Mouse (Mus musculus): ENCODE results near the gene Leng8.
A peak's percentile ranks its signal among the peaks of the same experiment; 100 is the strongest.
"Not testable (repeated sequence)": the region's sequence is repeated elsewhere in the genome, so short reads cannot be mapped to it uniquely, and the experiment has no call there.

Leng8 gene

GRCm38 (mm10) chr7:4146241-4147180 lies 9.7 kb downstream of the Leng8 start:
- no peak for DNase-seq (ENCODE audit: low spot score in 2 of 2)

GRCm38 (mm10) chr7:4147371-4147770 lies 10.5 kb downstream of the Leng8 start:
- DNase-seq (ENCODE audit: low spot score in 2 of 2) = no peak

GRCm38 (mm10) chr7:4147836-4148235 lies 11.0 kb downstream of the Leng8 start:
- DNase-seq (ENCODE audit: low spot score in 2 of 2) = no peak

GRCm38 (mm10) chr7:4148341-4149208 lies 11.7 kb downstream of the Leng8 start:
- peak in 1 of 2 experiments; percentile 30 for DNase-seq (ENCODE audit: low spot score in 2 of 2)

- DNase-seq (ENCODE audit: low spot score in 2 of 2) = peak; percentile 59 to 85
These were observed 12.6 kb downstream of the Leng8 start for GRCm38 (mm10) chr7:4149209-4150054.

GRCm38 (mm10) chr7:4150059-4150541 lies 13.3 kb downstream of the Leng8 start, which contains the start of gene Leng9:
Gene Leng9 (minus strand): TSS chr7:4150374.
- peak in 1 of 2 experiments; percentile 39 for DNase-seq (ENCODE audit: low spot score in 2 of 2)

GRCm38 (mm10) chr7:4150811-4151221 lies 14.0 kb downstream of the Leng8 start:
- peak in 1 of 2 experiments; percentile 27 for DNase-seq (ENCODE audit: low spot score in 2 of 2)

GRCm38 (mm10) chr7:4151241-4151640 lies 14.4 kb downstream of the Leng8 start:
- peak in 1 of 2 experiments; percentile 10 for DNase-seq (ENCODE audit: low spot score in 2 of 2)

- DNase-seq (ENCODE audit: low spot score in 2 of 2) = no peak
These were observed 17.5 kb downstream of the Leng8 start for GRCm38 (mm10) chr7:4154356-4154755.

GRCm38 (mm10) chr7:4154976-4155375 lies 18.1 kb downstream of the Leng8 start:
- no peak for DNase-seq (ENCODE audit: low spot score in 2 of 2)

GRCm38 (mm10) chr7:4161596-4161995 lies 24.8 kb downstream of the Leng8 start:
- DNase-seq (ENCODE audit: low spot score in 2 of 2) = not testable (repeated sequence)

- no peak for DNase-seq (ENCODE audit: low spot score in 2 of 2)
These were observed 26.8 kb downstream of the Leng8 start for GRCm38 (mm10) chr7:4163571-4164072.

GRCm38 (mm10) chr7:4164090-4164910 lies 27.5 kb downstream of the Leng8 start, which contains the start of gene Cdc42ep5:
Gene Cdc42ep5 (minus strand): TSS chr7:4164860.
- no peak for DNase-seq (ENCODE audit: low spot score in 2 of 2)

- no peak for DNase-seq (ENCODE audit: low spot score in 2 of 2)
These were observed 28.4 kb downstream of the Leng8 start for GRCm38 (mm10) chr7:4165286-4165685.

- DNase-seq (ENCODE audit: low spot score in 2 of 2) = no peak
These were observed 30.3 kb downstream of the Leng8 start for GRCm38 (mm10) chr7:4167098-4167497.

GRCm38 (mm10) chr7:4170193-4170938 lies 33.5 kb downstream of the Leng8 start:
- no peak for DNase-seq (ENCODE audit: low spot score in 2 of 2)

- DNase-seq (ENCODE audit: low spot score in 2 of 2) = no peak
These were observed 41.6 kb downstream of the Leng8 start for GRCm38 (mm10) chr7:4178438-4178837.
